Mouse (Mus musculus) liver (tissue): Measurements from ENCODE around the gene Sept6.

ENCODE experiments used
- DNase-seq: peaks from one replicate; pipeline ENCODE4 v3.0.0-alpha.2; 2020; ENCODE audit warnings: mixed read lengths

The Sept6 gene

GRCm38 (mm10) chrX:36969501-36969900, 22.1 kb downstream of the Sept6 start:
- DNase-seq, result no peak

GRCm38 (mm10) chrX:36956674-36957073, 34.9 kb downstream of the Sept6 start:
- no peak for DNase-seq

- DNase-seq, result no peak
Measured at GRCm38 (mm10) chrX:36941106-36941505, 50.5 kb downstream of the Sept6 start.

GRCm38 (mm10) chrX:36939806-36940413, 51.7 kb downstream of the Sept6 start:
- DNase-seq, result peak; percentile 10

GRCm38 (mm10) chrX:36935326-36935966, 56.1 kb downstream of the Sept6 start:
- no peak for DNase-seq

- DNase-seq, result no peak
Measured at GRCm38 (mm10) chrX:36930574-36930973, 61.0 kb downstream of the Sept6 start.

GRCm38 (mm10) chrX:36929694-36930093, 61.9 kb downstream of the Sept6 start:
- DNase-seq, result no peak

- no peak for DNase-seq
Measured at GRCm38 (mm10) chrX:36928791-36929190, 62.8 kb downstream of the Sept6 start.

GRCm38 (mm10) chrX:36921346-36921745, 70.2 kb downstream of the Sept6 start:
- DNase-seq, result no peak

- DNase-seq, result no peak
Measured at GRCm38 (mm10) chrX:36917749-36918148, 73.8 kb downstream of the Sept6 start.

- peak; percentile 55 for DNase-seq
Measured at GRCm38 (mm10) chrX:36911343-36911742, 80.3 kb downstream of the Sept6 start.

- no peak for DNase-seq
Measured at GRCm38 (mm10) chrX:36906539-36906938, 85.1 kb downstream of the Sept6 start.

GRCm38 (mm10) chrX:36903115-36903768, 88.4 kb downstream of the Sept6 start:
- DNase-seq, result peak; percentile 90

- DNase-seq, result peak; percentile 53
Measured at GRCm38 (mm10) chrX:36902321-36903114, 89.1 kb downstream of the Sept6 start, which contains the start of gene Nkrf. Gene Nkrf, minus strand, starts transcription at chrX:36902899.

GRCm38 (mm10) chrX:36901655-36902054, 89.9 kb downstream of the Sept6 start:
- no peak for DNase-seq

- DNase-seq, result peak; percentile 9
Measured at GRCm38 (mm10) chrX:36898931-36899330, 92.7 kb downstream of the Sept6 start.

GRCm38 (mm10) chrX:36884719-36885118, 106.9 kb downstream of the Sept6 start:
- peak; percentile 19 for DNase-seq

- DNase-seq, result peak; percentile 19
Measured at GRCm38 (mm10) chrX:36874704-36875128, 116.9 kb downstream of the Sept6 start.

GRCm38 (mm10) chrX:36874178-36874696, 117.4 kb downstream of the Sept6 start:
- DNase-seq, result peak; percentile 93

GRCm38 (mm10) chrX:36873765-36874164, 117.8 kb downstream of the Sept6 start, which contains the start of the genes Ube2a and C330007P06Rik:
Gene Ube2a, plus strand, starts transcription at chrX:36873900.
Gene C330007P06Rik, minus strand, starts transcription at chrX:36874111.
- no peak for DNase-seq

GRCm38 (mm10) chrX:36870372-36870771, 121.2 kb downstream of the Sept6 start:
- no peak for DNase-seq

- no peak for DNase-seq
Measured at GRCm38 (mm10) chrX:36864609-36865328, 126.8 kb downstream of the Sept6 start.
